Mouse (Mus musculus) induced T-regulatory cell, adult 2 months (primary cell): ENCODE data around the gene 6030468B19Rik.
A peak's percentile ranks its signal among the peaks of the same experiment; 100 is the strongest.
"Not testable (repeated sequence)": the region's sequence is repeated elsewhere in the genome, so short reads cannot be mapped to it uniquely, and the experiment has no call there.

Experiments used
- DNase-seq: peaks from one replicate; pipeline ENCODE4 v3.0.0-alpha.2; 2012; ENCODE audit warnings: low read depth

The 6030468B19Rik gene

DNA sequence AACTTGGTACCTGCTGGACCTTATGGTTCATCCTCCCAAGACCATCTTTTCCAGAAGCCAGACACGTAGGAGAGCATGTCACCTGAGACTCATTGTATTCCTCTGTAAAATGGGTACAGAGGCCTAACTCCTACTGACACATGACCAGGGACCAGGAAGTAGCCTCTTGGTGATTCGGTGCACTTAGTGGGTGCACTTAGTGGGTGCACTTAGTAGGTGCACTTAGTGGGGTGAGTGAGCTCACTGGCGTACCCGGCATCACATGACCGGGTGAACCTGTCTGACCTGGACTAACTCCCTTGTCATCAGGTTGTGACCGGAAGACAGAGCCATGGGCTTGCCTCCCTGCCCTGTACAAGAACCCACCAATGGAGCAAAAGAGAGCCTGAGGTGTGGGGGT is 9.3 kb downstream of the 6030468B19Rik start:
- DNase-seq, result no peak

DNA sequence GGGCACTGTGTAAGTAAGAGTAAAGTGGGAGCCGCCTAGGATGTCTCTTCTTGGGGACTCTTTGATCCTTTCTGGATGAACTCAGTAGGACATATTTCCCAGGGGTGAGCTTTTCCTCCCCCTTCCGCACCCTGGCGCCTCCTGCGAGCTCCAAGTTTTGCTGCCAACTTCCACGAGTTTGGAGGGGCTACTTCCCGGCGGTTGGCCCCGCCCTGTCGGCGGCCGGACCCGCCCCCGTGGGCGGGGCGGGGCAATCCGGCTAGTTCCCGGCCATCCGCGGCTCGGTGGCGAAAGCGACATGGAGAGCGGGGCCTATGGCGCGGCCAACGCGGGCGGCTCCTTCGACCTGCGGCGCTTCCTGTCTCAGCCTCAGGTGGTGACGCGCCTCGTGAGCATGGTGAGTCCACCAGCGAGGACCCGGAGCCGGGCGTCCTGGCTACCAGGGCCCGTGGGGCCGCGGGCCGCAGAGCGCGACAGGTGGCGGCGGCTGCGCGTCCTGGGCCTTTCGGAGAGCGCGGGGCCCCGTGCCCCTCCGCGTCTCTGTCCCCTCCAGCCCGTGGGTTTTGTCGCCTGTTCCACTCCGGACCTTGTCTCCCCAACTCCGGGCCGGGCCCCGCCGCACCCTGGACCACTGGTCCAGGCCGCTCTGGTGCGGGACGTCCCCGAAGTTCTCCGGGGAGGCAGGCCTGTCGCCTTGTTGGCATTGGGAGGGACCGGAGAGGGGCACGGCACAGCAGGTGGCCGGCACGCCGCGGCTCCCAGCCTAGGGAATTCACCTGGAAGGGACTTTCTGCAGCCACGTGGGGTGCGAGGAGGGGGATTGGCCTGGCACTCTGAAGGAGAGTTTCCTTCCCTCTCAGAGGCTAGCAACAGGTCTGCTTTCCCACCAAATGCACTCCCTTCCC is 12.2 kb downstream of the 6030468B19Rik start, which contains the start of the genes Gm20708 and Syngr2:
Gm20708 (plus strand) TSS at position 262 of the 905 bp plus-strand sequence.
Syngr2 (plus strand) TSS at position 262 of the 905 bp plus-strand sequence.
- DNase-seq, result peak; percentile 85

DNA sequence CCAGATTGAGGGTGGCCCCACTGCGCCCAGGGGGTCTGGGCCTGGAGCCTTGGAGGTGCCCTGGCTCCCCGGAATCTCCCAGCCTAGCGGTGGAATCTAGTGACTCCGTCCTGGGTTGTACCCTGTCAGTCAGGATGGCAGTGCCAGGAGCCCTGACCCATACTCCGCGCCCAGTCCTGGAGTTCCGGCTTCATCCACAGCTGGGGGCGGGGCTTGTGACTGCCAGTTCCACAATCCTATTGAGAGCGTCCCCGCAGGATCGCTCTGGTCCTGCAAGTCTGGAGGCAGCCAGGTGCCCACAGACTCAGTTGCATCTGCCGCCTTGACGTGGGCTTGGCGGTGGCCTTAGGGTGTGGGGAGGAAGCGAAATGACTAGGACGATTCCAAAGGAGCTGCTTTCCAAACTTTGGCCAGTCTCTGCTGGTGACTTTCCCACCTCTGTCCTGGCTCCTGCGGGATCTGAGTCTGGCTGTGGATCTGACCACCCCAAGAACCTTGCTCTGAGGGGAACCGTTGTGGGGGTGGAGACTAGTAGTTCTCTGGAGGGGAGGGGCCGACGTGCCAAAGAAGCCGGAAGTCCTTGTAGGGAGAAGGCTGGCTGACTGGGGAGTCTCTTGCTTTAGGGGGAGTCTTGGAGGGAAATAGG is 13.1 kb downstream of the 6030468B19Rik start:
- DNase-seq, result peak; percentile 91

DNA sequence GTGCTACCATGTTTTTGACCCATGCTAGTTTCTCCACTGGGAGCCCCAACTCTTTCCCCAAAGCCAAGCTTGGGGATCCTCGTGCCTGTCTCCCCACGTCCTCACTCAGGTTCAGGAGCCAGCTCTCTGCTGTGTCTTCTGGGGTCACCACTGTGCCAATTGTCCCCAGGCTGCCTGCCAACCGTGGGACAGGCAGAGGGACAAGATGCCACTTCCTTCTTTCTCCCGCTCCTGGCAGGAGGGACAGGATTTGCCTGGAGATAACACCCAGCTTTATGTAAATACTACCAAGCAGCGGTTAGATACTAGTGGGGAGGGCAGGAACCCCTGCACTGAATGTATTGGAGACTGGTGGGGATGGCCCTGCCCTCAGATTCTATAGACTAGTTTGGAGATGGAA is 16.4 kb downstream of the 6030468B19Rik start:
- no peak for DNase-seq

DNA sequence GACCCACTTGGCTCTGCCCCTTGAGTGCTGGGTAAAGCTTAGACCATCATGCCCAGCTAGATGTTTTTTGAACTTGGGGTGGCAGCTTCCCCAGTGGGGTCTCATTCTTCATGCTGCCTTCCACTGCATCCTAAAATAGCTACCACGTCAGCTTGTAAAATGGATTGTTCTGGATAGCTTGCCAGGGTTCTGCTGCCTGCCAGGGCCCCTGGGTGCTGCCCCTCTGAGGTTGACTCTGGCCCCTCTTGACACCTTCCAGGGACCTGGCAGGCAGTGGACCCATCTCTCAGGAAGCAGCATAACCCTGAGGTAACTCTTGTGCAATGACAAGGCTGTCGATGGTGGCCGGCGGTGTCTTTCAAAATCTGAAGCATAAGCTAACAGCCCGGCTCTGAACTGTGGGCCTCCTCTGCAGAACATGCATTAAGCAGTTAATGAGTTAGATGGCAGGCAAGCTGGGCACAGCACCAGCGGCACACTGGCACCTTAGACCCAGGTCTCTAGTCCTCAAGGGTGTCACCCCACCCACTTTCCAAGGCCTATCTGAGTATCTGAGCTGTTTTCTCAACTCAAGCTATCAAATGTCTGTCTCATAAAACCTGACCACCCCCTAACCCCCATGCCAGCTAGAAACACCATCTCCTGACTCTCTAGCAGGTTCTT is 17.4 kb downstream of the 6030468B19Rik start:
- DNase-seq, result no peak

DNA sequence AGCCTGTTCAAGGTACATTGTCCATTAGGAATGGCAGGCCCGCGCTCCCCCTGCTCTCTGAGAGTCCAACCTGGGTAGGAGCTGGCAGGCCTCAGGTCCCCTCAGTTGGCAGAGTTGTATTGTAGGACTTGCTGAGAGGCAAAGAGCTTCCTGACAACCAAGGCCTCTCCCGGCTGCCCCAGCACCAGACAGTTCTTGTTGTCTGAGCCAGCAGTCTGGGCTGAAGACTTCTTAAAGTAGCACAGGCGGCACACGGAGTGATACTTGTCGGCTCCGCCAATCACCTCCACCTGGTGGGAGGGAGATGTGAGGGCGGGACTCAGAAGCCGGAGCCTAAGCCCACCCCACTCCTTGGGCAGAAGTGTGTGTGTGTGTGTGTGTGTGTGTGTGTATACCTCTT is 18.4 kb downstream of the 6030468B19Rik start:
- DNase-seq, result not testable (repeated sequence)

DNA sequence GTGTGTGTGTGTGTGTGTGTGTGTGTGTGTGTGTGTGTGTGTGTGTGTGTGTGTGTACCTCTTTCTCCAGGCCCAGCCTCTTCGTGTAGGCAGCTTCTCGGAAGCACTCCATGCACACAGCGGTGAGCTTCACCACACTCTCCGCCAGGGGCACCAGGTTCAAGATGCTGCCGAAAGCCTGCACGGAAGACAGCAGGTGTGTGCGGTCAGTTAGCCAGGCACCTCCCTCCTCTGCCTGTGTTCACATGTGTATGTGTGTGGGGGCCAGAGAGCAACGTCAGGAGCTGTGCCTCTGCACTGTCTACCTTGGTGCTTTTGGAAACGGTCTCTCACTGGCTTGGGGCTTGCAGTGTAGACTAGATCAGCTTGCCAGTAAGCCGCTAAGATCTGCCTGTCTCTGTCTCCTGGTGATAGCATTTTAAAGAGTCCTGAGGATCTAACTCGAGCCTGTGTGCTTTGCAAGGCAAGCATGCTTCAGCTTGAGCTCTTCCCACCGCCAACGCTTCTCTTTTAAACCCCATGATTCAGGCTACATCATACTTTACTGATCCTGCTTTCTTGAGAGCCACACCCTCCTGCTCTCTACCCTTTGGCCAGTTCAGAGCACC is 19.0 kb downstream of the 6030468B19Rik start:
- DNase-seq, result no peak

DNA sequence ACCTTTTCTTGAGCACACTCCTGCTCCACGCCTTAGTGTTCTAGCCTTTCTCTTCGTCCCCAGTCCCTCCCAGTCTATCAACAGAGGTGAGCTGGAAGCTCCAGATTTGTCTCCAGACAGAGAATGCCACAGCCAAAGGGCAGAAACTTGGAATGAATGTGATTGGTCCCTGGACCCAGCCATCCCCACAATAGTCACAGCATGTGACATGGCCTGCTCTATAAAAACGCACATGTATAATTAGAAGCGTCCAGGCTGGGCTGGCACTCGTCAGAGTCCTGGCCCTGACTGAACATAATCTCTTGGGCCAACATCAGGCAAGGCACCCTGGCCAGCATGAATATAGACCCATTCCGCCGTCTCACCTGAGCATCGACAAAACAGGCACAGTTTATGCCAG is 21.6 kb downstream of the 6030468B19Rik start:
- no peak for DNase-seq

DNA sequence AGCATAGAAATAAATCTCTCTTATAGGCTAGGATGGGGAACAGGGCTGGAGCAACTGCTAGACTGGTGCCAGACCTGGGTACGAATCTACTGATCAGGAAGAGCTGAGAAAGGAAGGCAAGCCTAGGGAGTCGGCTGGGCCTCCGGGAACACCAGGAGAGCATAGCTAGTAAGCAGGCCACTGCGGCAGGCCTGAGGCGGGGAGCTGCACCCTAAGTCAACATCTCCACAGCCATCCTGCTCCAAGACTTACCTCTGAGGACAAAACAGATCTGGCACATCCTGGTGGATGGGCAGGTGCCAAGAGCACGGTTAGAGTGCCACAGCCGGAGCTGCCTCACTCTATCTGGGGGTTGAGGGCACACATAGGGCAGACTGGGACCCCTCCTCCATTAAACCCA is 22.7 kb downstream of the 6030468B19Rik start:
- no peak for DNase-seq

DNA sequence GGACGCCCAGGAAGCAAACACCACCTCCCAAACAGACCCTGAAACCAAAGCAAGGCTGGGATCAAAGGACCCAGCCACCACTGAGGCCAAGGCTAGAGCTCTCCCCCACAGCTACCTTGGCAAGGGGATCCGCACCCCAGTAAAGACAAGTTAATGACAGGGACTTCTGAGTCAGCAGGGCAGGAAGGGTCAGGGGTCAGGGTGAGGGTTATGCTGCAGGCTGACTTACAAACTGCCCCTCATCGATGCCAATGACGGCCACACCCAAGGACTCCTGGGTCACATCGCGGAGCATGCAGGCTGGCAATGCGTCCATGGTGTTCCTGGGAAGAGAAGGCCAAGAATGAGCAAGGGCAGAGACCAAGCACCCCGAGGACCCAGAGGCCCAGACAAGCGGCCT is 24.4 kb downstream of the 6030468B19Rik start:
- no peak for DNase-seq

DNA sequence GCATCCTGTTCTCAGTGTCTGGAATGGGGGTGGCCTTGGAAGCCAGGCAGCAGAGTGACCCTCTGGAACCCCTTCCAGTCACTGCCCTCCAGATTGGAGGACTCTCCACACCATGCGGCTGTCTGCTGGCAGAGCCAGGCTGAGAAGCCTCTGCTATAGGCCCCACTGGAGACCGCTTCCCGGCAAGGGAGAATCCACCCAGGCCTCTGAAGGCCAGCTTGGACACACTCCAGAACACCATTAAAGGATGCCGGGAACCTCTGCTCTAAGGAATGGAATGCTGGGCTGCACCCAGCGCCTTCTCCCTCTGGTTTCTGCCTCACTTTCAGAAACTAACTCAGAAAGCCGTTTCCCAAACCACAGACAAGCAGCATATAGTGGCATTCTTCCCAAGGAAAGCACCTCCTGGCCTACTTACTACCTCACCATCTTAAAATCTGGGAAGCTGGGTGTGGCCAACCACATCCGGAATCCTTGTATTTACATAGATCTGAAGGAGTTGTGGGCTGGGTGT is 25.3 kb downstream of the 6030468B19Rik start:
- DNase-seq, result no peak

DNA sequence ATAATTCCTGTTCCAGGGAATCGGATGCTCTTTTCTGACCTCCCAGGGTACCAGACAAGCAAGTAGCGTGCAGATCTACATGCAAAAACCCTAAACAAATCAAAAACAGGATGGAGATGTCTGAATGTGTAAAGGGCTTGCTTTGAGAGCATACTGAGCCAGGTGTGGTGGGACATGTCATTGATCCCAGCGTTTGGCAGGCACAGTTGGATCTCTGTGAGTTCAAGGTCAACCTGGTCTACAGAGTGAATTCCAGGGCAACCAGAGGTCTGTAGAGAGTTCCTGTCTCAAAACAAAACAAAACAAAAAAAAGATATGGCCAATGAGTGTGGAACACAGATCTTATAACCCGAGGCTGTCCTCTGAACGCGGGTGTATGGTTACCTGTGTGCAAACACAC is 26.0 kb downstream of the 6030468B19Rik start:
- no peak for DNase-seq

DNA sequence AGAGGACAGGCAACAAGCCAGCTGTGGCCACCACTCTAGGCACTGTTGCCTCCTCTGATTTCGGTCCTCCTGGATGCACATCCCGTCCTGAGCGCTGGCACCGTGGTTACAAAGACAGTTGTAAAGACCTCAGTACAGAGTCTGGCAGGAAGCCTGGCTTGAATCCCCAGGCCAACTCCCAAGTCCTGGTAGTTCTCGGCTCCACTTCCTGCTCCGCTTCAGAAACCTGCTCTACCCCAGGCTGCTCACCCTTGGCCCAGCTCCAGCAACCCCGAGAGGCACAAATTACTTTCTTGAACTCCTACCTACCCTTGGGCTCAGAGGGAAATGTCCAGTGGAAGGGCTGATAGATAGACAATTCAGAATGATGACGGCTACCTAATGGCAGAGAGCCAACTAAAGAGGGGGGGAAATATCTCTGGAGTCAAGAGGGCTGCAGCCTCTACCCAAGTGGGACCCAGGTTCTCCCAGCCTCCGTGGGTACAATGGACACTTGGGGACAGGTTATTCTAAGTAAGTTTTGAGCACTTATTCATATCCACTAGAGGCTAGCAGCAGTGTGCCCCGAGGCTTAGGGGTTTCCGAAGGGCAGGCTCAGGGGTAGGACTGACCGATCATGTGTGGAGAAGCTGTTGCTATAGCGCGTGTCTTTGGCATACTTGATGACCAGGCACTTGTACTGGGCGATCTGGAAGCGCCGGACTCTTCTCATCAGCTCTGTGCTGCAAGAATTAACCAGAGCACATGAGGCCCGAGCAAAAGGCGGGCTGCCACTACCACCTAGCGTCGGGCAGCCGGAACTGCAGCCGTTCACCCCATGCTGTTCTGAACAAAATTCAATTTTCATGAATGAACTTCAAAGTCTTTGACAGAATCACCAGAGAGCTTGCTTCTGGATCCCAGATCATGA is 26.9 kb downstream of the 6030468B19Rik start:
- peak; percentile 88 for DNase-seq

DNA sequence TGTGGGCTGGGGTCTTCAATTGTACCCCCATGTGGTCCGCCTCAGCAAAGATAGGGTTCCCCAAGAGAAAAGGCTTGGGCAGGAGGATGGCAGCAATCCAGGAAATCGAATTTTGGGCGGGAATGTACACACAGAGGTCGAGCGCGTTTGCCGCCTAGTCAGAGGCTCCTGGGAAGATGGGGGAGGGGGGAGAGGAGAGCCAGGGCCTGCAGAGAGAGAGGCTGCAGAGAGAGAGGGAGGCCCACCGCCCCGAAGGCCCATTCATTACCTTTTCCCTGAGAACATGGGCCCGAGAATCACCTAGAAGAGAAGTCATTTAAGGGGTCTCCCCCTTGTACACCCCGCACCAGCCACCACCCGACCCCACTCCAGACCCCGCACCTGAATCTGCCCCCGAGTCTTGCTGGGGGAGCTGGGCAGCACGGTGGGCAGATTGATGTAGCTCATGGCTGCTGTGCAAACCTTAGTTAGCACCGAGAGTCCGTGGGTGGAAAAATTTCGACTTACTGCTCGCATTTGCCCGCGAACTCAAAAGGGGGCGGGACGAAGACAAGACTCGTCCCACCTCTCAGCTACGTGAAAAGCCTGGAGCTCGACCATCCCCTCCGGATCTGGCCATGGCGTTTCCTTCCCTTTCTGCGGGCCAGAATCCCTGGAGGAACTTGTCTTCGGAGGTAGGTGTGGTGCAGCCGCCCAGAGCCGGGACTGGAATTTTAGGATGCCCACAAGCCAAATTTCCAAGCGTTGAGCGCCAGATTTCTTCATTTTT is 28.1 kb downstream of the 6030468B19Rik start, which contains the start of the genes Afmid and Tk1:
Afmid (plus strand) TSS at position 592 of the 769 bp plus-strand sequence.
Tk1 (minus strand) TSS at position 760 of the 769 bp plus-strand sequence.
- DNase-seq, result peak; percentile 91

DNA sequence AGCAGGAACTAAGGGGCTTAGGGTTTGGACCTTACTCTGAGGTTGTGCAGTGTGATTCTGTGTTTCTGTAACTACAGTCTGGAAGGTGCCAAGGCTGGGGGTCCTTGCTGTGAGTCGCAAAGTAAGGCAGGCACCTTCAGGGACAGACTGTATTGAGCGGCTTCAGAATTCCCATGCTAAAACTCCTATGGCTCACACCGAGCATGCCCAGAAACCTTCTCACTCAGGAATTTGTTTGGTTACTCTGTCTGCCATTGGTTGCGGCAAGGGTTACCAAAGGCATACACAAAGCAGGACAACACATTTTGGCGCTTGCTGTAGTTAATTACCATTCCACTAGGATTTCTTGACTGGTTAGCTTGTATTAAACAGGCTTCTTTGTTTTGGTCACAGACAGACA is 28.7 kb downstream of the 6030468B19Rik start:
- no peak for DNase-seq

DNA sequence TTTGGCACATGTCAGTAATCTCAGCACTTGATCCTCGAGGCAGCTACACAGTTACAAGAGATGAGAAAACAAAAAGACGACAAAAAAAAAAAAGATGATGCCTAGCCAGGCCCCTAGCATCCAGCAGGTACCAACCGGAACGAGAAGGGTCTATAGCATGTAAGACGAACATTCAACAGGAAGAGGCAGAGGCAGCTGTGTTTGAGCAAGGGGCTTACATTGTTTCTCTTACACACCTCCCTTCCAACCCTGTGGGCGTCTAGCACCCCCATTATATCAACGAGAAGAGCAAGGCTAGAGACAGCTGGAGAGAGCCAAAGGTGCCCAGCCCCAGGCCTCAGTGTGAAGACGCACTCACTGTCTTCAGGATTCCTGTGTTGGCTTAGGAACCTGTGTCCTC is 29.5 kb downstream of the 6030468B19Rik start:
- peak; percentile 61 for DNase-seq

DNA sequence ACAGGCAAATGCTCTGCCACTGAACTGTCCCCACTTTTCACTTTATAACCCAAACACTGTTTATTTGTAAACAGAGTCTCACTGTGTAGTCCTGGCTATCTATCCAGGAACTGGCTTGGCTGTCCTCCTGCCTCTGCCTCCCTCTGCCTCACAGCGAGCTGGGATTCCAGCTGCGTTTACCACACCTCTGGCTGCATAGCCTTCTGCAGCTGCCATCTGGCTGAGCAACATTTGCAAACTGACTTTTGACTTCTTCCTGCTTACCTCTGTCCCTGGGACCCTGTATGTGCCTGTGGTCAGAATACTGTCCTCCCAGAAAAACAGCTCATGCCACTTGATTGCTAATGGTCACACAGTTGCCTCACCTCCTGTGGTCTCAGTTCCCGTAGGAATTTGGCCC is 29.9 kb downstream of the 6030468B19Rik start:
- no peak for DNase-seq

DNA sequence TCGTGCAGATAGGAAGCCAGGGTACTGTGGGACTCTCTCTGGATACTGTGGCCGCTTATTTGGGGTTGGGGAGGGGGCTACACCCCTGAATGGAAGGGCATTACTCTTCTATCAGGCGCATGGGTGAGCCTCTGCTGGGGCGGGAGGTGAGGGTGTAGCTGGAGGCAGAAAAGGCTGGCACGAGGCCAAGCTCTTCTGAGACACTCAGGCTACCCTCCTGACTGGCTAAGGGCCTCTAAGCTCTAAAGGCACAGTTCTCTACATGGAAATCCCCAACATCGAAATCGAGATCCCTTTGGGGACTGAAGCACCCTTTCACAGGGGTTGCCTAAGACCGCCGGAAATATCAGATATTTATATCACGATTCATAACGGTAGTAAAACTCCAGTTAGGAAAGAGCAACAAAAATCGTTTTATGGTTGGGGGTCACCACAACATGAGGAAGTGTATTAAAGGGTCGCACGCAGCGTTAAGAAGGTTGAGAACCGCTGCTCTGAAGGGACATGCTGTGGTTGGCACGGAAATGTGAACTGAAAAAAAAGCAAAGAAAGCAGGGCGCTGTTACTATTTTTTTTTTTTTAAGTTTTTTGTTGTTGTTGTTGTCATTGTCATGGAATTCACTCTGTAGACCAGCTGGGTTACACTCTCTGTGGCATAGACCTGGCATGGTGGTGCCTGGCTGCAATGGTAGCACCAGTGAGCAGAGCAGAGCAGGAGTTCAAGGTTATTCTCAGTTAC is 30.9 kb downstream of the 6030468B19Rik start:
- DNase-seq, result peak; percentile 95
